Mouse (Mus musculus) olfactory bulb, adult 2 months (tissue): ENCODE data around the gene Gimap3. TPM values are rescaled to one million over a fixed set of nuclear protein-coding genes. Genes with fewer than 3 reads are reported as not detected.

Experiments
- H3K27ac ChIP-seq: fragments of 200-500 bp; 2 replicates; pipeline ENCODE4 v1.5.1; 2012; ENCODE audit warnings: low read depth, low read length; ENCODE audit not compliant: insufficient read depth
- H3K4me1 ChIP-seq: fragments of 200-500 bp; 2 replicates; pipeline ENCODE4 v1.6.1; 2012; ENCODE audit warnings: low read length; ENCODE audit not compliant: control insufficient read depth, insufficient read depth
- H3K4me3 ChIP-seq: fragments of 200-500 bp; 2 replicates; pipeline ENCODE4 v1.5.1; 2012; ENCODE audit warnings: mild to moderate bottlenecking, low read depth, low read length, moderate library complexity; ENCODE audit not compliant: insufficient read depth
- CTCF ChIP-seq: fragments of 200-500 bp; IDR thresholded peaks from 2 replicates; pipeline ENCODE4 v1.5.1; 2012; ENCODE audit warnings: low read depth, mild to moderate bottlenecking, low read length, moderate library complexity; ENCODE audit not compliant: insufficient read depth
- POLR2A ChIP-seq: fragments of 200-500 bp; IDR thresholded peaks from 2 replicates; pipeline ENCODE4 v1.6.1; 2012; ENCODE audit warnings: mild to moderate bottlenecking, low read depth, low read length, moderate library complexity; ENCODE audit not compliant: insufficient read depth
- whole genome bisulfite sequencing: fragments of 180-500 bp; shearing (Covaris S2); methylation state at CpG from one replicate; pipeline ENCODE4 v1.1.7; 2018; 5-methylcytosine and 5-hydroxymethylcytosine counted together
- polyA plus RNA-seq: library from polyadenylated mRNA; stranded (reverse); fragments of >200 nt; gene quantifications from 2 replicates; pipeline ENCODE4 v1.2.4, GENCODE M21; 2012; ENCODE audit warnings: low replicate concordance; ENCODE audit not compliant: missing spikeins, insufficient read depth, insufficient read length

Gimap3 gene
- polyA plus RNA-seq, 1 experiment: not detected

DNA sequence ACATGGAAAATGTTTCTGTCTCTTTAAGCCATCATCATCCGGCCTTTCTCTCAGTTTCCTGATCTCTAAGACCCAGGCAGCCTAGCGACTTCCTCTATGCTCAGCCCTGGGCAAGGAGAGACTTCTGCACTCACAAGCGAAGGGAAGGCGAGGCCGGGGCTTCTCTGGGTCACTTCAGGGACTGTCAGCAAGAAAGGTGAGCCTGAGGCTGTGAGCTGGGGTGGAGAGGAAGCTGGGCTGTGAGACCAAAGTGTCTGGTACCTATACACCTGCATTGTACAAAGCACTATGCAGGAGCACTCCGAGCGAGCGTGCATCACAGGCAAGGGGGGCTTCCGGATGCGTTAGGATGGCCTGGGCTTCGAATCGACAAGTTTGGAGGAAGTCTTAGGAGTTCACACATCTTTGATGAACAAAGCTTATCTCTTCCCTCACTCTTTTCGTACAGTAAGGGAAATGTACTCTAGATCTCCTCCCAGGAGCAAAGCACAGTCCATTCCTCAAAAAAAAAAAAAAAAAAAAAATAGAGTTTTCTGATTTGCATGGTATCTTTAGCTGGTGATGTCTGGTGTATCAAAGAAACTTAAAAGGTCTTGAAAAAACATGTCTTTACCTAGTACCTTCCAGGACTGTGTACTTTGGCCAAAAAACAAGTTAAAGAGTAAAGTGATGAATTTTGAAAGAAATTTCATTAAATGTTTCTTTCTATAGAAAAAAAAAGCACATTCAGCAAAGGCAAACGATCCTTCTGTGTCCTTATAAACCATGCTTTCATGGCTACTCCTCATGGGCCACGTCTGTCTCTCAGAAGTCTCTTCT is 31.5 kb downstream of the Gimap3 start, which contains the start of gene Gimap1:
Gimap1 (plus strand) TSS at position 94 of the 819 bp plus-strand sequence.
- Histone ChIP-seq H3K27ac (peak within 1 kb of the TSS; percentile 48; the same call in 1 of the 2 replicates), H3K4me3 (peak within 1 kb of the TSS; percentile 30), H3K4me1 (peaks cover 15% of the 10 kb centered on the region)
- 82% methylated on average over 15 of the region's 15 CpGs for WGBS
- TF ChIP-seq POLR2A (no peak), CTCF (no peak)

DNA sequence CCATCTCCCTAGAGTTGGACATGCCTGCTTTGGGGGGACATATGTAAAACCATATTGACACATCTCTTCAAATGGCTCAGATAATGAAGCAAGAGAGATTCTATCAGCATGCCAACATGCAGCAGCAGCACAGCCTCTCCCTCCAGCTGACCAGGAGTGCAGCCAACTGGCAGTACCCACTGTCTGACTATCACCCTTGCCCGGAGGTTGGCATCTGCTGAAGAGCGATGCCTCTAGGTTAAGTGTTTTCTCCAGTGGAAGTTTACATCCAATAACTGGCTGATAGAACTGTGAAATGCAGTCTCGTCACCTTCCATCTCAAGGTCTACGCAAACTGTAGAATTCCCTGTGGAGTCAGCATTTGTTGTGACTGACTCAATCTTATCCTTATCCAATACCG is 33.0 kb downstream of the Gimap3 start:
- Histone ChIP-seq H3K4me3 (no peak overlapping the region), H3K27ac (no peak overlapping the region), H3K4me1 (peaks cover 11% of the 10 kb centered on the region)
- WGBS: 82% methylated on average over 5 of the region's 5 CpGs
- TF ChIP-seq CTCF (no peak), POLR2A (no peak)

DNA sequence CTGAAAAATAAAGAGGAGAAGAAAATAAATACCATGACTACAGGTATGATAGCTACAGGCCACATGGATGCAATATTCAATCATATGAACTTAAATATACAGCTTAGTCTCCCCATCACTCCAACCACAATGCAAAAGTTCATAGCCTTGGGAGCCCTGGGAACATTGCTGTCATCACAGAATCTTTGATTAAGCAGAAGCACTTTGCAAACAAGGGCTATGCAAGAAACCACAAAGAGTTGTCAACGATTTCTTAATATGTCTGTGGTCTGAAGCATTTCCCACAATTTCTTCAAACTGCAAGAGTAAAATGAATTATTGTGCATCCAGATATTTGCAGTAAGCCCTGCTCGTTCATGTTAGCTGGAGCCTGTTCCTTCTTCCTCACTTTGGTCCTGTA is 33.6 kb downstream of the Gimap3 start:
- no peak overlapping the region for H3K27ac ChIP-seq
- TF ChIP-seq POLR2A: no peak
- TF ChIP-seq CTCF: no peak
- peaks cover 5% of the 10 kb centered on the region for H3K4me1 ChIP-seq
- 88% methylated on average over 2 of the region's 2 CpGs for WGBS
- no peak overlapping the region for H3K4me3 ChIP-seq

DNA sequence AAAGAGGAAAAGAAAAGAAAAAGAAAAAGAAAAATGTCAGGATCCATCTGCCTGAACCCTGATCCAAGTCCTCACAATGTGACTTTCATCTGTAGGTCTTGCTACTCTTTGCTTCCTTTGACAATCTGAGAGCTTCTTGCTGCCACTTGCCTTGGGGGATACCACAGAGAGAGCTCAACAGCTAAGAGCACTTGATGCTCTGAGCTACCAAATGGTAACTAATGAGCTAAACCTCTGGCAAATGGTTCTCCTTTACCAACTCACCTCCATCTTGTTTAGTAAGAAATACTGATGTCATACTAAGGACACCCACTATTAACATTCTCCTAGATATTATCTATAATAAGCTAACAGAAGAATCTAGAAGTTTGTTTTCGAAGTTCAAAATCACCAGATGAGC is 37.0 kb downstream of the Gimap3 start:
- H3K4me1 ChIP-seq: no peaks in the 10 kb centered on the region
- no peak overlapping the region for H3K4me3 ChIP-seq
- H3K27ac ChIP-seq: no peak overlapping the region
- 96% methylated on average over 1 of the region's 1 CpGs for WGBS
- TF ChIP-seq POLR2A: no peak

DNA sequence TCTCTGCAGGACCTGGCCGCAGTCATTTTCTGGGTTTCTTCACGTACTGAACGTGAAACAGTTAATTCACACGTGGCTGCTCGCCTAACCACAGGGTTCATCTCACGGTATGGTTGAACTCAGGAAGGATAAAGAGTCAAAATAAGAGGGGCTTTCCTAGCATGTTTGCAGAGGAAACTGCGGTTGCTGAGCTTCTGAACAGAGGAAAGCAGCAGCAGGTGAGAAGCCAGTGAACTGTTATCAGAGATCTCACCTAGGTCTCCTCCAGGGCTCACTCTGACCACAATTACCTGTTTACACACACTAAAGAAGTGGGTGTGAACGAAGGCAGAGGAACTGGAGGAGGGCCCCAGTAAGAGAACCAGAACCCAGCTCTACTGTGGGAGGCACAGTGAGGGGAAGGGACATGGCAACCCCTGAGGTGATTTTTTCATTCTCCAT is 37.8 kb downstream of the Gimap3 start:
- WGBS: 63% methylated on average over 8 of the region's 8 CpGs

DNA sequence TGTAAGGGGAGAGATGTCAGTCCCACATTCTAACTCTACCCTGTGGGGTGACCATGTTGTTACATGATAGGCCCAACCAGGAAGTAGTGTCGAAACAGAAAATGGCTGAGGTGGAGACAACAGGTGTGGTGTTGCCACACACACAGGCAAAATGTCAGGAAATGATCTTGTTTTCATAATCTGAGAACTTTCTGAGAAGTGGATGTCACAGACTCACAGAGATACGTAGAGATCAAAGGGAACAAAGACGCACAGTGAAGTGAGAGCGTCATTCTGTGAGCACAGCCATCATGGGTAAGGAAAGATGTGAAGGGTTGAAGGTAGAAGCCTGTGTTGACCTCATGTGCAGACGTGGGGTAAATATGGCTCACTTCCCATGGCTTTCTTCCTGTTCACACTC is 42.9 kb downstream of the Gimap3 start:
- Histone ChIP-seq H3K27ac (no peak overlapping the region), H3K4me3 (no peak overlapping the region), H3K4me1 (no peaks in the 10 kb centered on the region)
- 97% methylated on average over 5 of the region's 5 CpGs for WGBS
- no peak for TF ChIP-seq CTCF
- no peak for TF ChIP-seq POLR2A

More for the DNA sequence above, 37.8 kb downstream of the Gimap3 start:
- no peaks in the 10 kb centered on the region for H3K4me1 ChIP-seq
- no peak for TF ChIP-seq CTCF
- no peak for TF ChIP-seq POLR2A
- no peak overlapping the region for H3K4me3 ChIP-seq
- H3K27ac ChIP-seq: no peak overlapping the region

DNA sequence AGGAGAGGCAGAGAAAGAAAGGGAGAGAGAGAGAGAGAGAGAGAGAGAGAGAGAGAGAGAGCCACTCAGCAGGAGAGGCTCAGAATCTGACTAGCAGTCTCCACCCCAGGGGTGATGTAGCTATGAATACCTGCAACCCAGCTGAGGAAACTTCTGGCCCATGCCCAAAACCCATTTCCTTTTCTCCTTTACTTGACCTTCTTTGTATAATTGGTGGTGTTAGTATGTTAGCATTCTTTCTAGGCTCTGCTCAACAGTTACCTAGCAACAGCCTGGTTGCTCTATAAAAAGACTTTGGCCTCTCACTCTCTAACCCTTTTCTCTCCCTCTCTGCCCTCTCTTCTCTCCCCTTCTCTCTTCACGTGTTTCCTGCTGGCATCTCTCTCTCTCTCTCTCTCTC is 45.2 kb downstream of the Gimap3 start:
- peak overlapping the region; percentile 51; the same call in 1 of the 2 replicates for H3K27ac ChIP-seq
- 0% methylated on average over 1 of the region's 1 CpGs for WGBS
- no peaks in the 10 kb centered on the region for H3K4me1 ChIP-seq
- TF ChIP-seq CTCF (no peak), POLR2A (no peak)
- H3K4me3 ChIP-seq: no peak overlapping the region

DNA sequence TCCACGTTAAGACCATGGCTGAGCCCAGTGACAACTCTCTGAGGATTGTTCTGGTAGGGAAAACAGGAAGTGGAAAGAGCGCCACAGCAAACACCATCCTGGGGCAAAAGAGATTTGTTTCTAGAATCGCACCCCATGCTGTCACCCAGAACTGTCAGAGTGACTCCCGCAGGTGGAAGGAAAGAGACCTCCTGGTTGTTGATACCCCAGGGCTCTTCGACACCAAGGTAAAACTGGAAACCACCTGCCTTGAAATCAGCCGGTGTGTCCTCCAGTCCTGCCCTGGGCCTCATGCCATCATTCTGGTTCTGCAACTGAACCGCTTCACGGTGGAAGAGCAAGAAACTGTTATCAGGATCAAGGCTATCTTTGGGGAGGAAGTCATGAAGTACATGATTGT is 47.2 kb downstream of the Gimap3 start:
- no peak for TF ChIP-seq CTCF
- TF ChIP-seq POLR2A: no peak
- H3K4me3 ChIP-seq: no peak overlapping the region
- 87% methylated on average over 8 of the region's 8 CpGs for WGBS
- no peak overlapping the region for H3K27ac ChIP-seq
- no peaks in the 10 kb centered on the region for H3K4me1 ChIP-seq

DNA sequence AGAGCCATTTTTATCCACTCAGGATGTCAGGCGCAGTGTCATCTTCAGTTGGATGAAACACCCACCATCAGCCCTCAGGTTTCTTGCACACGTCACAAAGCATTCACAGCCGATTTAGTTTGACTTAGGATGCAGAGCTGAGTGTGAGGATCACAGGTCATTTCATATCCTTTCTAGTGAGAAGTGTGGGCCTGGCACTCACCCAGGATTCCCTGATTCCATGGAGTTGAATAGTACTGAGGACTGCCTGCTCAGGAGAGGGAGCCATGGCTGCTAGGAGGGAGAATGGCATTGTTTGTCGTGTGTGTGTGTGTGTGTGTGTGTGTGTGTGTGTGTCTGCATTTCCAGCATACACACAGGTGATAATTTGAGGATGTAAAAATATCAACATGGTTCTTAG is 50.3 kb downstream of the Gimap3 start:
- 73% methylated on average over 4 of the region's 4 CpGs for WGBS
- H3K27ac ChIP-seq: no peak overlapping the region
- H3K4me3 ChIP-seq: no peak overlapping the region
- no peak for TF ChIP-seq CTCF
- no peak for TF ChIP-seq POLR2A
- no peaks in the 10 kb centered on the region for H3K4me1 ChIP-seq
